Mouse (Mus musculus): ENCODE measurements at regions not wholly inside any gene's neighbourhood (a gene's known extent, or its start where the extent isn't known, plus 50 kb on each side); places are given as distances from the start of the nearest gene placed in this dataset.

GRCm38 (mm10) chr9:62598956-62599355 lies 62.1 kb upstream of the Coro2b start:
- no peak for TF ChIP-seq CTCF (IDR thresholded peaks at IDR 0.05; ENCODE audit: low read depth)
- TF ChIP-seq EP300 (IDR thresholded peaks at IDR 0.05; ENCODE audit: low read depth) = no peak

Measured in liver, postnatal 0 days (tissue).